Mouse (Mus musculus) erythroid progenitor cell, adult 5-6 weeks (primary cell): ENCODE results near the gene Shisa4. TPM values are rescaled to one million over a fixed set of nuclear protein-coding genes. Genes with fewer than 3 reads are reported as not detected.
"Not testable (repeated sequence)": the region's sequence is repeated elsewhere in the genome, so short reads cannot be mapped to it uniquely, and the experiment has no call there.

ENCODE experiments used
- ATAC-seq: replicated peaks from 2 replicates; pipeline ENCODE4 v1.8.0; 2016; ENCODE audit warnings: moderate number of reproducible peaks, mild to moderate bottlenecking, moderate TSS enrichment, inconsistent platforms; ENCODE audit not compliant: poor library complexity, low FRiP score, severe bottlenecking
- total RNA-seq, 2 experiments: library from RNA; stranded (forward) in 1 of 2; stranded (reverse) in 1 of 2; fragments of 150-400 nt in 1 of 2; fragments of 186-747, 209-891 nt in 1 of 2; gene quantifications; 2 replicates each; pipeline versions ENCODE4 v1.2.3 to v1.2.4; 2015 to 2017; ENCODE audit warnings: low replicate concordance in 2 of 2

The Shisa4 gene
- total RNA-seq (2015; ENCODE audit: low replicate concordance) (not detected in 2 replicates), total RNA-seq (2017; ENCODE audit: low replicate concordance) (not detected in 2 replicates)

- ATAC-seq, result no peak
Measured at GRCm38 (mm10) chr1:135374868-135375581, at the start of gene Shisa4. Gene Shisa4, minus strand, starts transcription at chr1:135375237.

- ATAC-seq, result no peak
Measured at GRCm38 (mm10) chr1:135422772-135423171, 47.7 kb upstream of the Shisa4 start.

- no peak for ATAC-seq
Measured at GRCm38 (mm10) chr1:135413996-135414395, 39.0 kb upstream of the Shisa4 start.

GRCm38 (mm10) chr1:135412130-135412529 is 37.1 kb upstream of the Shisa4 start:
- no peak for ATAC-seq

- no peak for ATAC-seq
Measured at GRCm38 (mm10) chr1:135410967-135411366, 35.9 kb upstream of the Shisa4 start.

- no peak for ATAC-seq
Measured at GRCm38 (mm10) chr1:135408973-135409372, 33.9 kb upstream of the Shisa4 start.

GRCm38 (mm10) chr1:135405356-135405755 is 30.3 kb upstream of the Shisa4 start:
- ATAC-seq, result no peak

- no peak for ATAC-seq
Measured at GRCm38 (mm10) chr1:135401452-135402110, 26.5 kb upstream of the Shisa4 start.

- no peak for ATAC-seq
Measured at GRCm38 (mm10) chr1:135399466-135399865, 24.4 kb upstream of the Shisa4 start.

GRCm38 (mm10) chr1:135385161-135385560 is 10.1 kb upstream of the Shisa4 start:
- no peak for ATAC-seq

- ATAC-seq, result no peak
Measured at GRCm38 (mm10) chr1:135384171-135384570, 9.1 kb upstream of the Shisa4 start.

- not testable (repeated sequence) for ATAC-seq
Measured at GRCm38 (mm10) chr1:135381560-135381959, 6.5 kb upstream of the Shisa4 start.

GRCm38 (mm10) chr1:135380071-135380991 is 5.3 kb upstream of the Shisa4 start:
- ATAC-seq, result no peak

- ATAC-seq, result no peak
Measured at GRCm38 (mm10) chr1:135379048-135379447, 4.0 kb upstream of the Shisa4 start.

- 0 out of 2 replicates have a peak, but pooled peaks have one; percentile 22 for ATAC-seq
Measured at GRCm38 (mm10) chr1:135378576-135378975, 3.5 kb upstream of the Shisa4 start.

- no peak for ATAC-seq
Measured at GRCm38 (mm10) chr1:135374175-135374867, 716 bp downstream of the Shisa4 start.

- no peak for ATAC-seq
Measured at GRCm38 (mm10) chr1:135373171-135373677, 1.8 kb downstream of the Shisa4 start.

- ATAC-seq, result no peak
Measured at GRCm38 (mm10) chr1:135369415-135369814, 5.6 kb downstream of the Shisa4 start.

GRCm38 (mm10) chr1:135368982-135369381 is 6.1 kb downstream of the Shisa4 start:
- ATAC-seq, result no peak
